Mouse (Mus musculus): ENCODE results near the gene Stox2.

Stox2 gene

GRCm38 (mm10) chr8:47351914-47352701 is 94.1 kb downstream of the Stox2 start:
- DNase-seq = peak; percentile 21

- no peak for DNase-seq
These were observed 97.1 kb downstream of the Stox2 start for GRCm38 (mm10) chr8:47349082-47349481.

GRCm38 (mm10) chr8:47347809-47348208 is 98.4 kb downstream of the Stox2 start:
- no peak for DNase-seq

GRCm38 (mm10) chr8:47345772-47346103 is 100.4 kb downstream of the Stox2 start:
- DNase-seq = no peak

DNA sequence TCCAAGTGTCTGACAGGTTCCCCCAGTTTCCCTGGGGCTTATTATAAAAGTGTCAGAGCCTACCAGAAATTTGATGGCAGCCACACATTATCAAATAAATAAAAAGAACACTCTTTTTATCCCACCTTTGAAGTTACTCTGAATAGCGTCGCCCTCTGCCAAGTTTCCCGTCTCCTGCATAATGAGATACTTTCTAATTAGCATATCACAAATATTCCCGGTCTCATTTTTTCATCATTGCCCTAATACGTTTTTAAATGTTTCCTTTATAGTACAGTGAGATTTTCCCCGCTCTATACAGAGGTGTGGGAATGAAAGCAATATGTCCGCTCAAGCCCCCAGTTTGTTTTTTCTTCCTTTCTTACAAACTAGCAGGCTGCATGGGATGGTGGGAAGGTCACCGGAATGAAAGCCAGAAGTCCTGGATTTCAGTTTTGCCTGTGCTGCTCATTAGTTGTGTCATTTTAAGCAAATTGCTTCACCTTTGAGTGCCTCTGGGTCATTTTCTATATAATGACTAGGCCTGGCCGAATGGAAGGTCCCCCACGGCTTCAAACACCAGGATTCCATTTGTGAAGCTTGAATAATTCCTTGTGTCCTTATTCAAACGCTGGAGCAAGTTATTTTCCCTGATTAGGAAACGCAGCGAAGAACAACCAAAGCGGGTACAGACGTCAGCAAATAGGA is 100.9 kb downstream of the Stox2 start:
- DNase-seq = no peak

DNA sequence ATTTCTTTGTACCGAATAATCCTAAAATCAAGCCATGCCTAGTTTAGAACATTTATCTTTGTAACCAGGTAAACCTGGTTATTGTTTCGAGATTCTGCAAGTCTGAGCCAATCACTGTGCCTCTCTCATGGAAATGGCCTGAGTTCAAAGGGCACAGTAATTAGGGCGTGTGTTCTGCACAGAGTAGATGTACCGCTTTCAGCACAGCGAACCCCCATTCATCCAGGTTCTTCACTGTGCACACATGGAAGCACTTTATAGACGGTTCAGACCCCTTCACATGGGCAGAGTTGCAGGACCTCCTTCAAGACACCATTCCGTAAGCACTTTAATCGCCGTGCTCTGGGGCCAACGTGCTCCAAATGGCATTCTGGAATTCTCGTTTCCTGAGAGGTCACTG is 104.7 kb downstream of the Stox2 start:
- no peak for DNase-seq

DNA sequence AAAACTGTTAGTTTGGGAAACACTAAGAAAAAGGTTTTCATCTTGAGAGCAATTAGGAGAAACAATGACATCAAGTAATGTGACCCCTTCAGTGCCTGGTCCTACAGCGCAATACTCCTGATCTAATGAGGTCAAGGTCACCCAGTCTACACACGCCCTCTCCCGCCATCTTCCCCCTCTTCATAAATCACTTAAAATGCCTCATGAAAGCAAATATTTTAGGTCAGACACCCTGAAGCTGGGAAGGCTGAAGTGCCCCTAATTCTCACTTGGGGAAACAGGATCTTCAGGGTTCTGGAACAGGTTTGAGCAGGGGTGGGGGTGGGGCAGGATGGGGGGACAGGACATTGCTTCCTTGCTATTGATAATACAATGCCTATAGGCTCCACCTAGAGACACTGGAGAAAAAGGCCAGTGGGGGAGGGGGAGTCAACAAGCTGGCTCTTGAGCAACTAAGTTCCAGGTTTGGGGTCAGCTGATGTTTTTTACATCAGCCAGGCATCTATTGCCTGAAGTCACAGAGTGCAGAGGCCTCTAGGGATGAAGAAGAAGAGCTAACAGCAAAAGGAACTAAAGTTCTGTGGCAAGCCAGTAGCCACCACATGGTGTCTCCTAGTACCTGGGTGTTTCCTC is 107.4 kb downstream of the Stox2 start:
- DNase-seq = no peak

DNA sequence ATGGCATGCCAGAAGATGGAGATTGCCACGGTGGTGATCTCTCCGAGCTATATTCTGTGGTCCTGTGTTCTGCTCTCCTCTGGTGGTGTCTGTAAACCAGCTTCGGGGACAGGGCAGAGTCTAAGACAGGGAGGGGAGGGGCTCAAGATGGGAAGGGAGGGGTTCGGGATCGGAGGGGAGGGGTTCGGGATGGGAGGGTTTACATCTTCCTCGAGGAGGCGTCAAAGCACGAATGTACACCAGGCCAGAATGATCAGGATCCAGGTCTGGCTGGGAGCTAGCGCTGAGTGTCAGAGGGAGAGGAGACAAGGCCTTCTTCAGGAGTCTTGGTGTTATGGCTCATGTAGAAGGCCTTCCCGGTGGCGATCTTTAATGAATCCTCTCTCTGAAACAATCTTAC is 109.7 kb downstream of the Stox2 start:
- DNase-seq = no peak

DNA sequence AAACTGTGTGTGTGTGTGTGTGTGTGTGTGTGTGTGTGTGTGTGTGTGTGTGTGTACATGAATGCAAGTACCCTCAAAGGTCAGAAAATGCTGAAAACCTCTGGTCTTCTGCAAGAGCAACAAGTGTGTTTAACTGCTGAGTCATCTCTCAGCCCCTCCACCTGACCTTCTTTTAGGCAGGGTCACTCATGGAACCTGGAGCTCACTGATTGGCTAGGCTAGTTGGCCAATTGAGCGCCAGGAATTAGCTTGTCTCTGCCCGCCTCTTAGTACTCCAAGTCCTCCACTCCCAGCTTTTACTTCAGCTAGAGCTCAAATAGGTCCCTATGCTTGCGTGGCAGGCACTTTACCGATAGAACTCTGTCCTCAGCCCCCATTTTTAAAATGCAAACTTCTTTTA is 110.2 kb downstream of the Stox2 start:
- no peak for DNase-seq

DNA sequence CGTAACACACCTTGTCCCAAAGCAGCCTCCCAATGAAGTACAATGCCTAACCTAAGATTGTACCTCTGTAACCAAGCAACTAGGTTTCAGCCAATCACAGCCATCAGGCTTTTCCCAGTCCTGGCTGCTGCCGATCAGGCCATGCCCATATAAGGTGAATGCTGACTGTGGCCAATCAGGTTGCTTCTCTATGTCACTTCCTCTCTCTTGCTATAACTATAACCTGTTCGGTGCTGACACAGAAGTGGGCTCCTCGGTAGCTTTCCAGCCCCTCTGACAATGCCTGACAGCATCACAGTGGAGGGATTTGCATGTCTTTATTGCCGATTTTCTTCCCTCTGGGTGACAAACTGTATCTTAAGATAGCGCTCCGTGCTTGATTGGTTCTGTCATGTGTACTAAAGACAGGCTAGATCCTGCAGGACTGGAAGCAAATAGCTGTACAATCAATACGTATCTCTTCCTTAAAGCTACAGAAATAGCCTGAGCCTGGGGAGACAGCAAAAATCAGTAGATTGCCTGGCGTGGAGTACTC is 111.9 kb downstream of the Stox2 start:
- no peak for DNase-seq

DNA sequence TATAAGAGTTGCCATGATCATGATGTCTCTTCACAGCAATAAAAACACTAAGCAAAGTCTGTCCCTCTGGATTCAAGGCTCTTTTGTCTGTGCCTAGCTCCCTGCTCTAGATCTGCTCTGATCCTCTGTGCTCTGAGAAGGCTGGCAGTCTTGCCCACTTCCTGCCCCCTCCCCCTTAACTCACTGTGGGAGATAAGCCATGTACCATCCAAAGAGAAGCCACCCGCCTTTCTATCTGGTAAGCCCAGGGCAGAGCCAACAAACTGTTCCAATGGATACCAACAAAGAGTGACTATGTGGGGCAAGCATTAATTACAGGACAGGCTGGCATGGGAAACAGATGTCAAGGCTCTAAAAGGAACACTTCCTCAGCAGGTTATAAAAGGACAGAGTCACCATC is 113.2 kb downstream of the Stox2 start:
- DNase-seq = no peak

DNA sequence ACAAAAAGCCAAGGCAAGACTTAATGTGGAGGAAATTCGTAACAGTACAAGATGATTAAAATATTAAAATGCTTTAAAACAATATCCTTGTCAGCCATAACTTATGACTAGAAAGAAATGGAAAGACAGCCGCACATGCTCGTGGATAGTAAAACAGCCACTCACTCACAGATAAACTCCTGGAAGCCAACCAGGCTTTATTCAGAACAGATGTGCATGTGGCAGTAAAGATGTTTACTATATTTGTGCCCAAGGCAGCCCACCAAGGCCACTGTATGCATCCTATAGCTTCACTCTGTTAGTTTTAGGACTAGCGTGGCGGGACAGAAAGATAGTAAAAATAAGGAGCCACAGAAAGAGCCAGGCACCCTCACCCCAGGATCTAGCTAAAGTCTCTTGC is 115.2 kb downstream of the Stox2 start:
- no peak for DNase-seq

- DNase-seq = no peak
These were observed 119.8 kb downstream of the Stox2 start for GRCm38 (mm10) chr8:47326348-47326747.

DNA sequence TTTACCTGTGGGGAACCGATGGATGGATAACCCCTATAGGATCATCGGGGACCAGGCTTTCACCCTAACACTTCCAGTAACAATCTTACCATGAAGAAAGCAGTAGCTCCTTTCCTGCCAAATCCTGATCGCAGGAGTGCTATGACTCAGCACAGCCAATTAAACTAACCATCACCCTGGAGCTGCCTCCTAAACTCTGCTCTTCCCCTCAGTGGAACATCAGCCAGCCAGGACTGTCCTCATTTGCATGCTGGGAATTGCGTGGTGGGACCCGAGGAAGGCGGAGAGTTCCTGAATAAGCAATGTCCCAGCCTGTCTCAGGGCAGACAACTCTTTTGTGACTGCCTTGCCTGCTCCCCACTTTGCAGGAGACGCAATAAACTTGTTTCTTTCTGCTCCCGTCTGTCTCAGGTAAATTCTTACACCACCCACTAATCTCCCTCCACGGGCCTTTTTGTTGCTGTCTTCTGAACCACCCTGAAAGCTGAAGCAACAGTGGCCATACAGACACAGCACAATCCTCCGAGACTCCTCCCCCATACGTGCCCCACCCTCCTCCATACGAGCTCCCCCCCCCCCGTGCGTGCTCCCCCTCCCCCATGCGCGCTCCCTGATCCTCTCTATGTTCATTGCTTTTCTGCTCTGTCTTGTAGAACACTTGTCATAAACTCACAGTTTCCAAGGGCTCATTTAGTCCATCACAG is 121.9 kb downstream of the Stox2 start:
- no peak for DNase-seq

GRCm38 (mm10) chr8:47321282-47321681 is 124.9 kb downstream of the Stox2 start:
- DNase-seq = peak; percentile 3

- no peak for DNase-seq
These were observed 125.5 kb downstream of the Stox2 start for GRCm38 (mm10) chr8:47320707-47321106.

- DNase-seq = no peak
These were observed 127.7 kb downstream of the Stox2 start for GRCm38 (mm10) chr8:47318468-47318867.

DNA sequence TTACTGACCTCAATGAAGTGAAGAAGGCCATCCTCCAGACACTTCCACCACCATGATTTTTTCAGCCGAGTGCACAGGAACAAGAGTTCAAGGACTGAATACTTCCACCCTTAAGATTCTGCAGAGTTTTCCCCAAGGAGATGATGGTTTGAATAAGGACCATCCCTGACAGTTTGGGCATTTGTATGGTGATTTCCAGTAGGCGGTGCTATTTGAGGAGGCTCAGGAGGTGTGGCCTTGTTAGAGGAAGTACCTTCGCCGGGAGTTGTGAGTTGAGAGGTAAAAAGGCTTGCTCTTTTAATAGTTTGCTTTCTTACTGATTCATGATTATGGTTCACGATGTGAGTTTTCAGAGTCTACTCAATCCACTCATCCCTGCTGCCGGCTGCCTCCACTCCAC is 138.0 kb downstream of the Stox2 start:
- DNase-seq = no peak

DNA sequence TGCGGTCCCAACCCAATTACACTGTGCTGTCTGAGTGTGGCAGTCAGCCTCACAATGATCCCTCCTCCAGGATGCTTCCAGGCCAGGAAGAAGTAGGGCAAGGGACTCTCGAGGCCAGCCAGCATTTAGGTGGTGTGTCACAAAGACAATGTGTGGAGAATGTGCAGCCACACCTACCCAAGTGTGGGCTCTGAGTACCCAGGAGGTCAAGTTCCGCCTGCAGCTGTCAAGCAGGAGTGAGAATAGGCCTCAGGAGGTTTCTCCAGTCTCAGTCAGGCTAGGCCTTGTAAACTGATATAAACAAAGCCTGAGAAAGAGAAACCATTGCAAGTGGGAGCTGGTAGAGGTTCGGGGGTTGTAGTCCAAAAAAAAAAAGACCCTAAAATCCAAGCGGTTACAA is 139.8 kb downstream of the Stox2 start:
- DNase-seq = no peak

GRCm38 (mm10) chr8:47305880-47306279 is 140.3 kb downstream of the Stox2 start:
- DNase-seq = no peak

GRCm38 (mm10) chr8:47298460-47298859 is 147.7 kb downstream of the Stox2 start:
- no peak for DNase-seq

DNA sequence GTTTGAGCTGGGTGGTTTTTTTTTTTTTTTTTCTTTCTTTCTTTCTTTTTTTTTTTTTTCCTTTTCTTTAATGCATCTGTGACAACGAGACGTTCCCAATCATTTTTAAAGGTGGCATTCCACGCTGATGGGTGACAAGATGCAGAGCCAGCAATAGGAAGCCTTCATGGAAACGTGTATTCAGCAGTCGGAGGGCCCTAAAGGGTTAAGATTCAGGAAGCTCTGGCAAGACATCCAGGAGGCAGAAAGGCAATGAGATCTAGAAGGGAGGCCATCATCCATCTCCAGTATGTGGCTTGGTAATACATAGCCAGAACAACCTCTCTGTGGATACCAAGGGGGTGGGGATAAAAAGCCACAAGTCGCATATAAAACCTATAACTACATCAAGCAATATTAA is 156.5 kb downstream of the Stox2 start:
- no peak for DNase-seq

GRCm38 (mm10) chr8:47288866-47289541 is 157.2 kb downstream of the Stox2 start:
- peak; percentile 65 for DNase-seq
